ENCODE assay signal across 13 mouse cellular contexts in genomic region chr10:44357316-44357715, GRCm38 (mm10).
DNase-seq lines count a peak whose midpoint lies in the region; ATAC-seq lines count a peak whose summit lies in the region.
"Had no signal": no experiment of that assay in that cellular context is flagged by ENCODE, and none has a peak within 500 bp of the region (broad histone marks: within the 10 kb centered on the region; RNA-seq: fewer than 3 reads in every experiment).

No protein-coding gene starts in this region.

- ATAC-seq in hindbrain, embryonic 12.5 days (ENCODE audit: low FRiP score): no peak
- no peak for ATAC-seq in hindbrain, embryonic 14.5 days (ENCODE audit: low FRiP score)
- no peak for ATAC-seq in limb, embryonic 11.5 days (ENCODE audit: insufficient number of reproducible peaks, low FRiP score, low TSS enrichment, low read depth)
- ATAC-seq in inflammation-experienced regulatory T-cells, adult 6 months: no peak
- ATAC-seq: forebrain, embryonic 16.5 days; liver, embryonic 12.5 days had no signal

- H3K36me3 ChIP-seq in hindbrain, embryonic 12.5 days: no peaks in the 10 kb centered on the region
- no peaks in the 10 kb centered on the region for H3K36me3 ChIP-seq in hindbrain, embryonic 14.5 days (replicated peaks; ENCODE audit: control insufficient read depth, insufficient read depth)
- H3K36me3 ChIP-seq in limb, embryonic 11.5 days (ENCODE audit: control insufficient read depth, insufficient read depth, low read length): no peaks in the 10 kb centered on the region
- H3K36me3 ChIP-seq: embryonic facial prominence, embryonic 12.5 days; liver, embryonic 12.5 days had no signal

- no peaks in the 10 kb centered on the region for H3K9me3 ChIP-seq in hindbrain, embryonic 12.5 days (replicated peaks)
- no peaks in the 10 kb centered on the region for H3K9me3 ChIP-seq in hindbrain, embryonic 14.5 days (ENCODE audit: control insufficient read depth, low read length)
- H3K9me3 ChIP-seq in limb, embryonic 11.5 days (ENCODE audit: control insufficient read depth, low read length): no peaks in the 10 kb centered on the region
- H3K9me3 ChIP-seq: embryonic facial prominence, embryonic 12.5 days; liver, embryonic 12.5 days had no signal

- H3K27ac ChIP-seq in hindbrain, embryonic 12.5 days: no peak overlapping the region
- no peak overlapping the region for H3K27ac ChIP-seq in hindbrain, embryonic 14.5 days
- H3K27ac ChIP-seq in limb, embryonic 11.5 days (replicated peaks; ENCODE audit: low read depth, low read length): no peak overlapping the region
- H3K27ac ChIP-seq: embryonic facial prominence, embryonic 12.5 days; heart, adult 2 months; liver, embryonic 12.5 days had no signal

- H3K4me2 ChIP-seq in hindbrain, embryonic 12.5 days (replicated peaks): 0 out of 2 replicates have a peak overlapping the region, but pooled peaks have one; percentile 8
- H3K4me2 ChIP-seq in hindbrain, embryonic 14.5 days (replicated peaks): no peak overlapping the region
- H3K4me2 ChIP-seq in limb, embryonic 11.5 days (ENCODE audit: low read depth, severe bottlenecking): no peak overlapping the region
- H3K4me2 ChIP-seq: embryonic facial prominence, embryonic 12.5 days; liver, embryonic 12.5 days had no signal

- no peaks in the 10 kb centered on the region for H3K27me3 ChIP-seq in hindbrain, embryonic 12.5 days
- H3K27me3 ChIP-seq in hindbrain, embryonic 14.5 days (ENCODE audit: control insufficient read depth, insufficient read depth, low read length): no peaks in the 10 kb centered on the region
- no peaks in the 10 kb centered on the region for H3K27me3 ChIP-seq in limb, embryonic 11.5 days (ENCODE audit: control insufficient read depth, insufficient read depth, low read length)
- H3K27me3 ChIP-seq: embryonic facial prominence, embryonic 12.5 days; liver, embryonic 12.5 days had no signal

- no peak overlapping the region for H3K9ac ChIP-seq in hindbrain, embryonic 12.5 days
- no peak overlapping the region for H3K9ac ChIP-seq in hindbrain, embryonic 14.5 days
- H3K9ac ChIP-seq in limb, embryonic 11.5 days (ENCODE audit: low read length): no peak overlapping the region
- H3K9ac ChIP-seq: embryonic facial prominence, embryonic 12.5 days; liver, embryonic 12.5 days had no signal

- H3K4me3 ChIP-seq in hindbrain, embryonic 12.5 days: no peak overlapping the region
- H3K4me3 ChIP-seq in hindbrain, embryonic 14.5 days (replicated peaks; ENCODE audit: low read length): no peak overlapping the region
- H3K4me3 ChIP-seq in limb, embryonic 11.5 days (ENCODE audit: low read depth, low read length): no peak overlapping the region
- H3K4me3 ChIP-seq: embryonic facial prominence, embryonic 12.5 days; heart, adult 2 months; liver, embryonic 12.5 days had no signal

- WGBS in hindbrain, embryonic 12.5 days: 17% methylated on average over 13 of the region's 13 CpGs
- WGBS in hindbrain, embryonic 14.5 days: 26% methylated on average over 13 of the region's 13 CpGs
- 4% methylated on average over 13 of the region's 13 CpGs for WGBS in limb, embryonic 11.5 days

- DNase-seq in hindbrain, embryonic 14.5 days (ENCODE audit: low spot score): no peak
- DNase-seq in adrenal gland, postnatal 10 days: peak; percentile 43
- DNase-seq in embryo, embryonic 9.5 days (ENCODE audit: extremely low spot score): peak; percentile 67
- DNase-seq in limb, embryonic 11.5 days (ENCODE audit: low spot score): peak; percentile 52
- no peak for DNase-seq in gastrocnemius, adult 8-10 months (ENCODE audit: low spot score in 2 of 2)
- no peak for DNase-seq in Muller cell, postnatal 12 days (ENCODE audit: inconsistent ontology term)
- DNase-seq: heart, adult 2 months; right cerebral cortex, postnatal 14 days had no signal

- H3K4me1 ChIP-seq in hindbrain, embryonic 12.5 days: peaks cover 5% of the 10 kb centered on the region; the same call in 1 of the 2 replicates
- H3K4me1 ChIP-seq in hindbrain, embryonic 14.5 days (replicated peaks; ENCODE audit: control insufficient read depth, insufficient read depth, low read length): 0 out of 2 replicates have a peak, but pooled peaks cover 4% of the 10 kb centered on the region
- peaks cover 5% of the 10 kb centered on the region for H3K4me1 ChIP-seq in limb, embryonic 11.5 days (ENCODE audit: control insufficient read depth, insufficient read depth, low read length)

Comparison
In these comparisons a context has a peak if more than half of its experiments do, and no peak if none do; other contexts are left out.
1. DNase-seq: peak in adrenal gland, postnatal 10 days (single experiment), embryo, embryonic 9.5 days (single experiment) and limb, embryonic 11.5 days (single experiment); none in hindbrain, embryonic 14.5 days (single experiment), gastrocnemius, adult 8-10 months (0 of 2) and Muller cell, postnatal 12 days (single experiment).